Mouse (Mus musculus) heart, adult 2 months (tissue): ENCODE measurements around the gene Impg2. TPM values are rescaled to one million over a fixed set of nuclear protein-coding genes. Genes with fewer than 3 reads are reported as not detected.

Experiments
- DNase-seq, 2 experiments: peaks; one replicate each; pipeline ENCODE4 v3.0.0; 2021
- H3K27ac ChIP-seq: fragments of 200-600 bp; 2 replicates; pipeline ENCODE4 v1.8.1; 2022
- H3K27me3 ChIP-seq: fragments of 200-500 bp; 2 replicates; pipeline ENCODE4 v1.6.1; 2012; ENCODE audit warnings: mild to moderate bottlenecking, low read length, inconsistent platforms, mixed read lengths; ENCODE audit not compliant: control insufficient read depth, insufficient read depth
- H3K36me3 ChIP-seq: fragments of 200-500 bp; 2 replicates; pipeline ENCODE4 v1.6.1; 2012; ENCODE audit warnings: low read length, inconsistent platforms; ENCODE audit not compliant: control insufficient read depth, insufficient read depth
- H3K4me1 ChIP-seq: fragments of 200-500 bp; 2 replicates; pipeline ENCODE4 v1.6.1; 2011; ENCODE audit warnings: low read length; ENCODE audit not compliant: control insufficient read depth, insufficient read depth
- H3K4me3 ChIP-seq: fragments of 200-600 bp; 2 replicates; pipeline ENCODE4 v1.8.1; 2022
- H3K79me2 ChIP-seq: fragments of 200-500 bp; replicated peaks from 2 replicates; pipeline ENCODE4 v1.6.1; 2012; ENCODE audit warnings: mild to moderate bottlenecking, inconsistent platforms, low read length, moderate library complexity, mixed read lengths; ENCODE audit not compliant: control insufficient read depth, insufficient read depth
- H3K9ac ChIP-seq: fragments of 200-500 bp; 2 replicates; pipeline ENCODE4 v1.6.1; 2012; ENCODE audit warnings: low read depth, mild to moderate bottlenecking, control low read depth, inconsistent platforms, low read length, mixed read lengths
- CTCF ChIP-seq: fragments of 200-600 bp; IDR thresholded peaks from 2 replicates; pipeline ENCODE4 v1.8.1; 2022; ENCODE audit warnings: antibody characterized with exemption, mild to moderate bottlenecking, moderate library complexity
- EP300 ChIP-seq: fragments of 200-500 bp; IDR thresholded peaks from 2 replicates; pipeline ENCODE4 v1.6.1; 2011; ENCODE audit warnings: low read depth, low read length, control low read depth; ENCODE audit not compliant: insufficient read depth
- POLR2A ChIP-seq: fragments of 200-500 bp; IDR thresholded peaks from 2 replicates; pipeline ENCODE4 v1.6.1; 2011; ENCODE audit warnings: mild to moderate bottlenecking, low read depth, low read length, control low read depth; ENCODE audit not compliant: insufficient read depth
- WGBS: fragments of 180-500 bp; shearing (Covaris S2); methylation state at CpG from one replicate; pipeline ENCODE4 v1.1.7; 2018; 5-methylcytosine and 5-hydroxymethylcytosine counted together
- intact Hi-C: fragments of 180-260 bp; cut with DNase I; formaldehyde crosslinking; loops from one replicate; pipeline ENCODE4 v1.15.1; 2025
- polyA plus RNA-seq: library from polyadenylated mRNA; depleted of rRNA; stranded (reverse); fragments of >200 nt; gene quantifications from 2 replicates; pipeline ENCODE4 v1.2.3, GENCODE M21; 2012; rRNA removed
- total RNA-seq, 2 experiments: library from RNA; stranded (reverse); gene quantifications; 2 replicates each; pipeline ENCODE4 v1.2.3; 2021

The Impg2 gene
- total and polyA plus RNA-seq, 3 experiments: 0.05 to 0.11 TPM; not detected in 1

GRCm38 (mm10) chr16:56302996-56303395 is 98.9 kb downstream of the Impg2 start:
- no peaks in the 10 kb centered on the region for H3K4me1 ChIP-seq
- no peak overlapping the region for H3K27ac ChIP-seq
- H3K36me3 ChIP-seq: no peaks in the 10 kb centered on the region; the same call in 1 of the 2 replicates
- intact Hi-C loops: no loop called here
- no peaks in the 10 kb centered on the region for H3K27me3 ChIP-seq
- H3K4me3 ChIP-seq: no peak overlapping the region
- WGBS: 69% methylated on average over 4 of the region's 4 CpGs
- H3K9ac ChIP-seq: no peak overlapping the region
- no peak for DNase-seq
- TF ChIP-seq POLR2A (no peak), EP300 (no peak), CTCF (no peak)
- no peaks in the 10 kb centered on the region for H3K79me2 ChIP-seq

GRCm38 (mm10) chr16:56304167-56304566 is 100.1 kb downstream of the Impg2 start:
- intact Hi-C loops: no loop called here
- no peaks in the 10 kb centered on the region for H3K27me3 ChIP-seq
- WGBS: 78% methylated on average over 4 of the region's 4 CpGs
- no peak for DNase-seq
- H3K4me1 ChIP-seq: no peaks in the 10 kb centered on the region
- no peak overlapping the region for H3K4me3 ChIP-seq
- no peak overlapping the region for H3K9ac ChIP-seq
- no peak overlapping the region for H3K27ac ChIP-seq
- no peaks in the 10 kb centered on the region for H3K36me3 ChIP-seq
- H3K79me2 ChIP-seq: no peaks in the 10 kb centered on the region
- TF ChIP-seq POLR2A (no peak), CTCF (no peak), EP300 (no peak)

- Histone ChIP-seq H3K27me3 (no peaks in the 10 kb centered on the region), H3K4me1 (no peaks in the 10 kb centered on the region), H3K79me2 (no peaks in the 10 kb centered on the region), H3K36me3 (no peaks in the 10 kb centered on the region), H3K27ac (no peak overlapping the region), H3K9ac (no peak overlapping the region), H3K4me3 (no peak overlapping the region)
- DNase-seq: no peak
- 96% methylated on average over 4 of the region's 4 CpGs for WGBS
- TF ChIP-seq EP300 (no peak), CTCF (no peak), POLR2A (no peak)
- intact Hi-C loops: no loop called here
These were observed 103.5 kb downstream of the Impg2 start for GRCm38 (mm10) chr16:56307575-56307974.

GRCm38 (mm10) chr16:56311291-56311690 is 107.2 kb downstream of the Impg2 start:
- no peaks in the 10 kb centered on the region for H3K4me1 ChIP-seq
- H3K79me2 ChIP-seq: no peaks in the 10 kb centered on the region
- intact Hi-C loops: no loop called here
- H3K9ac ChIP-seq: no peak overlapping the region
- H3K27ac ChIP-seq: no peak overlapping the region
- no peak overlapping the region for H3K4me3 ChIP-seq
- no peaks in the 10 kb centered on the region for H3K27me3 ChIP-seq
- H3K36me3 ChIP-seq: no peaks in the 10 kb centered on the region
- no peak for DNase-seq
- peak; percentile 80 for TF ChIP-seq CTCF
- TF ChIP-seq EP300: no peak
- TF ChIP-seq POLR2A: no peak

Other genes starting within 250 kb of the Impg2 start
- 100 to 1,000 TPM; 494 to 591 TPM for gene Rpl24, start 238.0 kb upstream of the Impg2 start, total RNA-seq
- gene Rpl24, start 238.0 kb upstream of the Impg2 start, polyA plus RNA-seq: 185 and 205 TPM in 2 replicates
- gene Zbtb11, start 230.4 kb upstream of the Impg2 start, total RNA-seq: 10 to 100 TPM; 10.3 to 11.2 TPM
- 2.3 and 4.5 TPM in 2 replicates for gene Zbtb11, start 230.4 kb upstream of the Impg2 start, polyA plus RNA-seq
- 10 to 100 TPM; 47.1 to 50.7 TPM for gene Pcnp, start 174.6 kb upstream of the Impg2 start, total RNA-seq
- gene Pcnp, start 174.6 kb upstream of the Impg2 start, polyA plus RNA-seq: 15.1 and 30.1 TPM in 2 replicates
- 10 to 100 TPM; 12.0 TPM for gene Trmt10c, start 166.5 kb upstream of the Impg2 start, total RNA-seq
- gene Trmt10c, start 166.5 kb upstream of the Impg2 start, polyA plus RNA-seq: 2.5 and 4.2 TPM in 2 replicates
- gene Senp7, start 156.0 kb upstream of the Impg2 start, total RNA-seq: 10 to 100 TPM; 14.4 to 15.6 TPM
- gene Senp7, start 156.0 kb upstream of the Impg2 start, polyA plus RNA-seq: 2.9 and 6.1 TPM in 2 replicates